Mouse (Mus musculus) MEL (cell line): ENCODE measurements around the gene Canx. TPM values are rescaled to one million over a fixed set of nuclear protein-coding genes. Genes with fewer than 3 reads are reported as not detected.

Source experiments
- DNase-seq: peaks from one replicate; pipeline ENCODE4 v3.0.0; 2011; ENCODE audit warnings: low read depth, low spot score
- H3K27ac ChIP-seq: 2 replicates; pipeline ENCODE4 v1.5.1; 2012; ENCODE audit warnings: low read depth, mild to moderate bottlenecking, control low read depth, low read length, moderate library complexity; ENCODE audit not compliant: control insufficient read depth
- H3K27me3 ChIP-seq, 2 experiments: fragments of 150-350 bp in 1 of 2; sonication (generic) in 1 of 2; 2 replicates each; pipeline ENCODE4 v1.6.1; 2012; ENCODE audit warnings: low read length in 2 of 2, mild to moderate bottlenecking in 2 of 2, improper control_type of control experiment in 1 of 2, moderate library complexity in 1 of 2; ENCODE audit not compliant: insufficient read depth in 2 of 2, control insufficient read depth in 1 of 2
- H3K36me3 ChIP-seq, 2 experiments: 2 replicates each; pipeline ENCODE4 v1.6.1; 2012 to 2014; ENCODE audit warnings: low read length in 2 of 2, improper control_type of control experiment in 1 of 2, inconsistent platforms in 1 of 2, mild to moderate bottlenecking in 1 of 2; ENCODE audit not compliant: insufficient read depth in 2 of 2, control insufficient read depth in 1 of 2
- H3K4me1 ChIP-seq, 2 experiments: fragments of 150-350 bp in 1 of 2; sonication (generic) in 1 of 2; 2 replicates each; pipeline ENCODE4 v1.6.1; 2012; ENCODE audit warnings: low read length in 2 of 2, improper control_type of control experiment in 1 of 2, mild to moderate bottlenecking in 1 of 2; ENCODE audit not compliant: insufficient read depth in 2 of 2, control insufficient read depth in 1 of 2
- H3K4me3 ChIP-seq, 2 experiments: fragments of 150-350 bp in 1 of 2; sonication (generic) in 1 of 2; 2 replicates each; pipeline ENCODE4 v1.5.1; 2012; ENCODE audit warnings: low read depth in 2 of 2, low read length in 2 of 2, mild to moderate bottlenecking in 2 of 2, moderate library complexity in 2 of 2, control low read depth in 1 of 2, improper control_type of control experiment in 1 of 2; ENCODE audit not compliant: control insufficient read depth in 1 of 2, insufficient read depth in 1 of 2
- H3K79me2 ChIP-seq: 2 replicates; pipeline ENCODE4 v1.6.1; 2012; ENCODE audit warnings: mild to moderate bottlenecking, low read length, moderate library complexity; ENCODE audit not compliant: control insufficient read depth, poor library complexity, insufficient read depth
- H3K9ac ChIP-seq: 2 replicates; pipeline ENCODE4 v1.6.1; 2012; ENCODE audit warnings: low read depth, mild to moderate bottlenecking, control low read depth, low read length, moderate library complexity; ENCODE audit not compliant: control insufficient read depth, poor library complexity, severe bottlenecking
- H3K9me3 ChIP-seq: fragments of 150-350 bp; sonication (generic); replicated peaks from 2 replicates; pipeline ENCODE4 v1.6.1; 2012; ENCODE audit warnings: mild to moderate bottlenecking, low read length, improper control_type of control experiment, moderate library complexity; ENCODE audit not compliant: insufficient read depth
- BHLHE40 ChIP-seq: IDR thresholded peaks from 2 replicates; pipeline ENCODE4 v1.6.1; 2012; ENCODE audit warnings: low read depth, mild to moderate bottlenecking, inconsistent platforms, low read length, improper control_type of control experiment, borderline replicate concordance
- CHD1 ChIP-seq: IDR thresholded peaks from 2 replicates; pipeline ENCODE4 v1.6.1; 2012; ENCODE audit warnings: low read depth, mild to moderate bottlenecking, inconsistent platforms, low read length, improper control_type of control experiment
- CHD2 ChIP-seq: IDR thresholded peaks from 2 replicates; pipeline ENCODE4 v1.6.1; 2011; ENCODE audit warnings: low read length, improper control_type of control experiment
- CTCF ChIP-seq, 3 experiments: IDR thresholded peaks in 2 of 3; conservative IDR thresholded peaks in 1 of 3; 2 replicates each; pipeline ENCODE4 v1.5.1; 2011 to 2012; ENCODE audit warnings: low read length in 3 of 3, low read depth in 2 of 3, mild to moderate bottlenecking in 2 of 3, improper control_type of control experiment in 1 of 3, inconsistent platforms in 1 of 3, mixed read lengths in 1 of 3, moderate library complexity in 1 of 3; ENCODE audit not compliant: control insufficient read depth in 1 of 3, insufficient read depth in 1 of 3, poor library complexity in 1 of 3, severe bottlenecking in 1 of 3
- E2F4 ChIP-seq: IDR thresholded peaks from 2 replicates; pipeline ENCODE4 v1.6.1; 2011; ENCODE audit warnings: low read depth, low read length, improper control_type of control experiment, borderline replicate concordance
- EP300 ChIP-seq, 2 experiments: IDR thresholded peaks; 2 replicates each; pipeline ENCODE4 v1.6.1; 2011; ENCODE audit warnings: improper control_type of control experiment in 2 of 2, low read length in 2 of 2, low read depth in 1 of 2, mild to moderate bottlenecking in 1 of 2
- GABPA ChIP-seq: IDR thresholded peaks from 2 replicates; pipeline ENCODE4 v1.6.1; 2012; ENCODE audit warnings: low read depth, mild to moderate bottlenecking, inconsistent platforms, low read length, improper control_type of control experiment, moderate library complexity
- GATA1 ChIP-seq: IDR thresholded peaks from 2 replicates; pipeline ENCODE4 v1.6.1; 2011; ENCODE audit warnings: low read depth, low read length, improper control_type of control experiment
- HCFC1 ChIP-seq: IDR thresholded peaks from 2 replicates; pipeline ENCODE4 v1.6.1; 2012; ENCODE audit warnings: low read depth, mild to moderate bottlenecking, inconsistent platforms, low read length, improper control_type of control experiment, moderate library complexity
- KAT2A ChIP-seq: conservative IDR thresholded peaks from 2 replicates; pipeline ENCODE4 v1.6.1; 2012; ENCODE audit warnings: low read depth, low read length, improper control_type of control experiment, inconsistent platforms
- MAFK ChIP-seq: IDR thresholded peaks from 2 replicates; pipeline ENCODE4 v1.6.1; 2011; ENCODE audit warnings: low read depth, mild to moderate bottlenecking, low read length, improper control_type of control experiment, borderline replicate concordance
- MAX ChIP-seq: IDR thresholded peaks from 2 replicates; pipeline ENCODE4 v1.6.1; 2011; ENCODE audit warnings: low read length, improper control_type of control experiment
- MAZ ChIP-seq: IDR thresholded peaks from 2 replicates; pipeline ENCODE4 v1.6.1; 2012; ENCODE audit warnings: low read depth, mild to moderate bottlenecking, inconsistent platforms, low read length, improper control_type of control experiment
- MEF2A ChIP-seq: IDR thresholded peaks from 2 replicates; pipeline ENCODE4 v1.6.1; 2014; ENCODE audit warnings: low read depth, mild to moderate bottlenecking, inconsistent platforms, low read length, improper control_type of control experiment; ENCODE audit not compliant: poor library complexity, insufficient replicate concordance, severe bottlenecking; ENCODE audit errors: extremely low read depth
- MXI1 ChIP-seq: IDR thresholded peaks from 2 replicates; pipeline ENCODE4 v1.6.1; 2011; ENCODE audit warnings: mild to moderate bottlenecking, low read depth, low read length, improper control_type of control experiment
- MYC ChIP-seq: IDR thresholded peaks from 2 replicates; pipeline ENCODE4 v1.6.1; 2011; ENCODE audit warnings: low read depth, mild to moderate bottlenecking, low read length, improper control_type of control experiment, moderate library complexity
- NRF1 ChIP-seq: IDR thresholded peaks from 2 replicates; pipeline ENCODE4 v1.6.1; 2014; ENCODE audit warnings: low read depth, mild to moderate bottlenecking, inconsistent platforms, low read length, improper control_type of control experiment, moderate library complexity; ENCODE audit not compliant: poor library complexity, insufficient read depth, severe bottlenecking
- POLR2A ChIP-seq, 2 experiments: IDR thresholded peaks; 2 replicates each; pipeline ENCODE4 v1.6.1; 2011 to 2012; ENCODE audit warnings: low read length in 2 of 2, mild to moderate bottlenecking in 2 of 2, control low read depth in 1 of 2, improper control_type of control experiment in 1 of 2, low read depth in 1 of 2, moderate library complexity in 1 of 2; ENCODE audit not compliant: control insufficient read depth in 1 of 2, insufficient read depth in 1 of 2, poor library complexity in 1 of 2
- POLR2AphosphoS2 ChIP-seq: IDR thresholded peaks from 2 replicates; pipeline ENCODE4 v1.6.1; 2011; ENCODE audit warnings: low read length, improper control_type of control experiment
- RAD21 ChIP-seq: IDR thresholded peaks from 2 replicates; pipeline ENCODE4 v1.6.1; 2011; ENCODE audit warnings: mild to moderate bottlenecking, low read depth, low read length, improper control_type of control experiment
- RCOR1 ChIP-seq: IDR thresholded peaks from 2 replicates; pipeline ENCODE4 v1.6.1; 2012; ENCODE audit warnings: low read depth, mild to moderate bottlenecking, inconsistent platforms, low read length, improper control_type of control experiment
- SIN3A ChIP-seq: IDR thresholded peaks from 2 replicates; pipeline ENCODE4 v1.6.1; 2012; ENCODE audit warnings: low read length, improper control_type of control experiment, inconsistent platforms
- TAL1 ChIP-seq: IDR thresholded peaks from 2 replicates; pipeline ENCODE4 v1.6.1; 2012; ENCODE audit warnings: mild to moderate bottlenecking, inconsistent platforms, low read length, moderate library complexity, mixed read lengths
- USF1 ChIP-seq: IDR thresholded peaks from 2 replicates; pipeline ENCODE4 v1.6.1; 2014; ENCODE audit warnings: low read depth, mild to moderate bottlenecking, inconsistent platforms, low read length, improper control_type of control experiment, moderate library complexity
- USF2 ChIP-seq, 2 experiments: IDR thresholded peaks; 2 replicates each; pipeline ENCODE4 v1.6.1; 2011 to 2012; ENCODE audit warnings: improper control_type of control experiment in 2 of 2, low read length in 2 of 2, borderline replicate concordance in 1 of 2, inconsistent platforms in 1 of 2, low read depth in 1 of 2, mild to moderate bottlenecking in 1 of 2; ENCODE audit not compliant: insufficient read depth in 1 of 2
- ZKSCAN1 ChIP-seq: IDR thresholded peaks from 2 replicates; pipeline ENCODE4 v1.6.1; 2012; ENCODE audit warnings: low read depth, mild to moderate bottlenecking, inconsistent platforms, low read length, improper control_type of control experiment, moderate library complexity
- ZMIZ1 ChIP-seq: IDR thresholded peaks from 2 replicates; pipeline ENCODE4 v1.6.1; 2012; ENCODE audit warnings: low read depth, mild to moderate bottlenecking, inconsistent platforms, low read length, improper control_type of control experiment, moderate library complexity
- ZNF384 ChIP-seq: IDR thresholded peaks from 2 replicates; pipeline ENCODE4 v1.6.1; 2012; ENCODE audit warnings: low read depth, mild to moderate bottlenecking, inconsistent platforms, low read length, improper control_type of control experiment
- polyA plus RNA-seq, 2 experiments: library from polyadenylated mRNA; stranded (reverse) in 1 of 2; unstranded in 1 of 2; fragments of >175 nt in 1 of 2; fragments of >200 nt in 1 of 2; gene quantifications; 2 replicates each; pipeline versions ENCODE4 v1.2.1 to v1.2.4; 2012; ENCODE audit warnings: low replicate concordance in 2 of 2, low read depth in 1 of 2; ENCODE audit not compliant: insufficient read length in 2 of 2, insufficient read depth in 1 of 2, missing spikeins in 1 of 2
- total RNA-seq: library from RNA; depleted of rRNA; stranded (reverse); fragments of 300-350 nt; gene quantifications from 2 replicates; pipeline ENCODE4 v1.2.3, GENCODE M21; 2012

Canx gene
- total and polyA plus RNA-seq, 3 experiments, result 390 to 867 (median 464) TPM

GRCm38 (mm10) chr11:50292190-50292855 lies 33.1 kb downstream of the Canx start, which contains the start of gene Maml1 (continued):
- TF ChIP-seq POLR2A (IDR thresholded peaks at IDR 0.05; ENCODE audit: control insufficient read depth in 1 of 2, insufficient read depth in 1 of 2, low read depth in 1 of 2, low read length in 2 of 2, poor library complexity in 1 of 2) (peak; percentile 90 to 99; a peak in 3 of 4 replicates), E2F4 (peak; percentile 67; the same call in 1 of the 2 replicates), RCOR1 (0 out of 2 replicates have a peak, but pooled peaks have one; percentile 36), MAX (peak; percentile 83), GATA1 (peak; percentile 54; the same call in 1 of the 2 replicates), NRF1 (0 out of 2 replicates have a peak, but pooled peaks have one; percentile 15), RAD21 (no peak), MAZ (peak; percentile 89), GABPA (0 out of 2 replicates have a peak, but pooled peaks have one; percentile 50), USF2 (IDR thresholded peaks at IDR 0.05; ENCODE audit: borderline replicate concordance in 1 of 2, insufficient read depth in 1 of 2, low read depth in 1 of 2, low read length in 2 of 2) (no peak), MXI1 (peak; percentile 97), USF1 (0 out of 2 replicates have a peak, but pooled peaks have one; percentile 35)

GRCm38 (mm10) chr11:50291321-50292165 lies 33.9 kb downstream of the Canx start:
- Histone ChIP-seq H3K27ac (peak overlapping the region; percentile 71), H3K4me1 (peaks cover 7 to 17% of the 10 kb centered on the region in 2 experiments)
- DNase-seq, result peak; percentile 83
- TF ChIP-seq MAFK (no peak), TAL1 (no peak), NRF1 (no peak), ZMIZ1 (no peak), HCFC1 (peak; percentile 35; the same call in 1 of the 2 replicates), GATA1 (no peak), ZKSCAN1 (no peak), BHLHE40 (no peak), MAX (0 out of 2 replicates have a peak, but pooled peaks have one; percentile 42), CTCF (IDR thresholded peaks at IDR 0.05 in 2 of 3, conservative IDR thresholded peaks at IDR 0.05 in 1 of 3; ENCODE audit: control insufficient read depth in 1 of 3, insufficient read depth in 1 of 3, low read depth in 2 of 3, low read length in 3 of 3, poor library complexity in 1 of 3, severe bottlenecking in 1 of 3) (no peak), CHD2 (no peak), SIN3A (peak; percentile 42; the same call in 1 of the 2 replicates), CHD1 (no peak), MEF2A (no peak), GABPA (no peak), USF1 (no peak), USF2 (IDR thresholded peaks at IDR 0.05; ENCODE audit: borderline replicate concordance in 1 of 2, insufficient read depth in 1 of 2, low read depth in 1 of 2, low read length in 2 of 2) (no peak), POLR2AphosphoS2 (no peak), MYC (no peak), MXI1 (no peak), POLR2A (IDR thresholded peaks at IDR 0.05; ENCODE audit: control insufficient read depth in 1 of 2, insufficient read depth in 1 of 2, low read depth in 1 of 2, low read length in 2 of 2, poor library complexity in 1 of 2) (no peak; a peak in 1 of 4 replicates), ZNF384 (no peak), EP300 (IDR thresholded peaks at IDR 0.05; ENCODE audit: low read depth in 1 of 2, low read length in 2 of 2) (no peak), KAT2A (no peak; the same call in 1 of the 2 replicates), RAD21 (no peak)

More at GRCm38 (mm10) chr11:50291321-50292165, 33.9 kb downstream of the Canx start:
- peak overlapping the region; percentile 69 to 80 for H3K4me3 ChIP-seq
- H3K27me3 ChIP-seq, result no peaks in the 10 kb centered on the region
- H3K36me3 ChIP-seq, result peaks cover 23 to 29% of the 10 kb centered on the region in 2 experiments
- H3K9ac ChIP-seq, result peak overlapping the region; percentile 99
- peaks cover 38% of the 10 kb centered on the region for H3K79me2 ChIP-seq
- H3K9me3 ChIP-seq, result no peaks in the 10 kb centered on the region
